Mouse (Mus musculus) heart, postnatal 25 days (tissue): ENCODE results near the gene Ank. TPM values are rescaled to one million over a fixed set of nuclear protein-coding genes. Genes with fewer than 3 reads are reported as not detected.

Experiments used
- DNase-seq: peaks from one replicate; pipeline ENCODE4 v3.0.0; 2022; ENCODE audit warnings: low spot score
- intact Hi-C: fragments of 180-260 bp; cut with DNase I; formaldehyde crosslinking; loops from one replicate; pipeline ENCODE4 v1.15.1; 2025
- total RNA-seq, 2 experiments: library from RNA; stranded (reverse); gene quantifications; 2 replicates each; pipeline ENCODE4 v1.2.3; 2021

The Ank gene
- total RNA-seq, 2 experiments from 2014 or later: 174 to 208 TPM

- intact Hi-C loops: no loop called here
- no peak for DNase-seq
These were observed 58.9 kb downstream of the Ank start for GRCm38 (mm10) chr15:27525233-27526005.

- no peak for DNase-seq
- intact Hi-C loops: no loop called here
These were observed 62.4 kb downstream of the Ank start for GRCm38 (mm10) chr15:27528896-27529295.

- intact Hi-C loops: no loop called here
- no peak for DNase-seq
These were observed 63.5 kb downstream of the Ank start for GRCm38 (mm10) chr15:27530023-27530422.

GRCm38 (mm10) chr15:27533036-27533435, 66.6 kb downstream of the Ank start:
- DNase-seq: no peak
- intact Hi-C loops: no loop called here

GRCm38 (mm10) chr15:27535681-27536080, 69.2 kb downstream of the Ank start:
- intact Hi-C loops: no loop called here
- no peak for DNase-seq

GRCm38 (mm10) chr15:27536186-27536585, 69.7 kb downstream of the Ank start:
- intact Hi-C loops: no loop called here
- DNase-seq: no peak

GRCm38 (mm10) chr15:27536771-27537170, 70.3 kb downstream of the Ank start:
- no peak for DNase-seq
- intact Hi-C loops: no loop called here

- DNase-seq: no peak
- intact Hi-C loops: loop anchor here (2.0 kb wide), 1 partner anchor 31 kb away; no protein-coding TSS in a partner anchor
These were observed 71.2 kb downstream of the Ank start for GRCm38 (mm10) chr15:27537519-27538223.

- intact Hi-C loops: loop anchor here (2.0 kb wide), 1 partner anchor 33 kb away; no protein-coding TSS in a partner anchor
- DNase-seq: peak; percentile 25
These were observed 73.3 kb downstream of the Ank start for GRCm38 (mm10) chr15:27539745-27540144.

GRCm38 (mm10) chr15:27545203-27545602, 78.7 kb downstream of the Ank start:
- DNase-seq: no peak
- intact Hi-C loops: no loop called here

GRCm38 (mm10) chr15:27548110-27548509, 81.6 kb downstream of the Ank start:
- intact Hi-C loops: no loop called here
- no peak for DNase-seq

GRCm38 (mm10) chr15:27549071-27549470, 82.6 kb downstream of the Ank start:
- no peak for DNase-seq
- intact Hi-C loops: no loop called here

GRCm38 (mm10) chr15:27549878-27550277, 83.4 kb downstream of the Ank start:
- intact Hi-C loops: no loop called here
- no peak for DNase-seq

GRCm38 (mm10) chr15:27550358-27550992, 84.0 kb downstream of the Ank start:
- intact Hi-C loops: no loop called here

GRCm38 (mm10) chr15:27551117-27552114, 84.9 kb downstream of the Ank start:
- no peak for DNase-seq
- intact Hi-C loops: no loop called here

More at GRCm38 (mm10) chr15:27550358-27550992, 84.0 kb downstream of the Ank start:
- no peak for DNase-seq

- intact Hi-C loops: no loop called here
- no peak for DNase-seq
These were observed 85.7 kb downstream of the Ank start for GRCm38 (mm10) chr15:27552129-27552700.

GRCm38 (mm10) chr15:27553554-27553953, 87.1 kb downstream of the Ank start:
- DNase-seq: no peak
- intact Hi-C loops: no loop called here

- intact Hi-C loops: no loop called here
- DNase-seq: no peak
These were observed 92.1 kb downstream of the Ank start for GRCm38 (mm10) chr15:27558456-27559147.

GRCm38 (mm10) chr15:27560315-27560714, 93.8 kb downstream of the Ank start:
- intact Hi-C loops: no loop called here
- no peak for DNase-seq
